Mouse (Mus musculus) thymus, adult 2 months (tissue): ENCODE data around the gene Syndig1.

Source experiments
- CTCF ChIP-seq: fragments of 200-500 bp; IDR thresholded peaks from 2 replicates; pipeline ENCODE4 v1.5.1; 2012; ENCODE audit warnings: mild to moderate bottlenecking, control low read depth, low read length, moderate library complexity, borderline replicate concordance; ENCODE audit not compliant: control insufficient read depth, poor library complexity, insufficient read depth; ENCODE audit errors: extremely low read depth
- POLR2A ChIP-seq: fragments of 200-500 bp; IDR thresholded peaks from 2 replicates; pipeline ENCODE4 v1.6.1; 2012; ENCODE audit warnings: mild to moderate bottlenecking, low read length, control low read depth, moderate library complexity; ENCODE audit not compliant: control insufficient read depth, poor library complexity, insufficient read depth; ENCODE audit errors: extremely low read depth

DNA sequence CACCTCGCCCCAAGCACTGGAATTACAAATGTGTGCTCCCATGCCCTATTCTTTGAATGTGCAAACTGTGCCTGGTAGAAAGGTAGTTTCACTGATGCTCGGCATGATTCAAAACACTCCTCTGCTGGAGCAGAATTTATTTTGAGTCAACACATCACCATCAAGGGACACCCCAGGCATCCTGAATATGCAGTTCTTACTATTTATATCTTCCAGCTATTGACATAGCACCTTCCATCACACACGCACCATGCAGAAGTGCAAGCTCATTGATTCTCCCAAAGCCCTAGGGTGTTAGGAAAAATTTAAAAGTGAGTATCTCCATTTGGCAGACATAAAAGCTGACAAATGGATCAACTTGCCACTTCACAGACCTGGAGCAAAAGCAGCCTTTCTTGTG lies 10.6 kb upstream of the Syndig1 start:
- TF ChIP-seq CTCF (no peak), POLR2A (no peak)
